Mouse (Mus musculus) gastrocnemius, postnatal 25 days (tissue): Measurements from ENCODE around the gene Btbd16. TPM values are rescaled to one million over a fixed set of nuclear protein-coding genes. Genes with fewer than 3 reads are reported as not detected.

Experiments
- DNase-seq: peaks from one replicate; pipeline ENCODE4 v3.0.0; 2022
- total RNA-seq, 2 experiments: library from RNA; stranded (reverse); gene quantifications; 1 replicate in 1 of 2; 2 replicates in 1 of 2; pipeline ENCODE4 v1.2.3; 2021

Btbd16 gene
- total RNA-seq, 2 experiments from 2014 or later = 0.24 TPM; not detected in 1

GRCm38 (mm10) chr7:130770707-130771106 lies 3.2 kb upstream of the Btbd16 start:
- DNase-seq = peak; percentile 59

GRCm38 (mm10) chr7:130773171-130773830 lies 568 bp upstream of the Btbd16 start:
- DNase-seq = no peak

- no peak for DNase-seq
Observed at GRCm38 (mm10) chr7:130780866-130781419, 7.1 kb downstream of the Btbd16 start.

GRCm38 (mm10) chr7:130782501-130783050 lies 8.7 kb downstream of the Btbd16 start:
- no peak for DNase-seq

GRCm38 (mm10) chr7:130785923-130786575 lies 12.2 kb downstream of the Btbd16 start:
- DNase-seq = no peak

- no peak for DNase-seq
Observed at GRCm38 (mm10) chr7:130786708-130787107, 12.8 kb downstream of the Btbd16 start.

GRCm38 (mm10) chr7:130787537-130787936 lies 13.7 kb downstream of the Btbd16 start:
- DNase-seq = no peak

GRCm38 (mm10) chr7:130788950-130789349 lies 15.1 kb downstream of the Btbd16 start:
- DNase-seq = no peak

GRCm38 (mm10) chr7:130789456-130789855 lies 15.6 kb downstream of the Btbd16 start:
- no peak for DNase-seq

- DNase-seq = no peak
Observed at GRCm38 (mm10) chr7:130793671-130794070, 19.8 kb downstream of the Btbd16 start.

GRCm38 (mm10) chr7:130796786-130797185 lies 22.9 kb downstream of the Btbd16 start:
- no peak for DNase-seq

- no peak for DNase-seq
Observed at GRCm38 (mm10) chr7:130797524-130797923, 23.7 kb downstream of the Btbd16 start.

- DNase-seq = no peak
Observed at GRCm38 (mm10) chr7:130799418-130799817, 25.5 kb downstream of the Btbd16 start.

GRCm38 (mm10) chr7:130800681-130801080 lies 26.8 kb downstream of the Btbd16 start:
- no peak for DNase-seq

- DNase-seq = no peak
Observed at GRCm38 (mm10) chr7:130801811-130802210, 27.9 kb downstream of the Btbd16 start.

GRCm38 (mm10) chr7:130803251-130803825 lies 29.5 kb downstream of the Btbd16 start:
- no peak for DNase-seq

GRCm38 (mm10) chr7:130804991-130805390 lies 31.1 kb downstream of the Btbd16 start:
- DNase-seq = no peak

- DNase-seq = peak; percentile 50
Observed at GRCm38 (mm10) chr7:130807749-130808148, 33.9 kb downstream of the Btbd16 start.

GRCm38 (mm10) chr7:130808694-130809093 lies 34.8 kb downstream of the Btbd16 start:
- DNase-seq = no peak

- DNase-seq = no peak
Observed at GRCm38 (mm10) chr7:130810238-130810637, 36.4 kb downstream of the Btbd16 start.

GRCm38 (mm10) chr7:130812407-130812806 lies 38.5 kb downstream of the Btbd16 start:
- no peak for DNase-seq

- no peak for DNase-seq
Observed at GRCm38 (mm10) chr7:130815601-130816000, 41.7 kb downstream of the Btbd16 start.

- DNase-seq = no peak
Observed at GRCm38 (mm10) chr7:130816243-130816642, 42.4 kb downstream of the Btbd16 start.
